Mouse (Mus musculus) heart, adult 2 months (tissue): ENCODE measurements around the gene Zfp113. TPM values are rescaled to one million over a fixed set of nuclear protein-coding genes. Genes with fewer than 3 reads are reported as not detected.

Experiments
- DNase-seq, 2 experiments: peaks; one replicate each; pipeline ENCODE4 v3.0.0; 2021
- H3K27ac ChIP-seq: fragments of 200-600 bp; 2 replicates; pipeline ENCODE4 v1.8.1; 2022
- H3K27me3 ChIP-seq: fragments of 200-500 bp; 2 replicates; pipeline ENCODE4 v1.6.1; 2012; ENCODE audit warnings: mild to moderate bottlenecking, low read length, inconsistent platforms, mixed read lengths; ENCODE audit not compliant: control insufficient read depth, insufficient read depth
- H3K36me3 ChIP-seq: fragments of 200-500 bp; 2 replicates; pipeline ENCODE4 v1.6.1; 2012; ENCODE audit warnings: low read length, inconsistent platforms; ENCODE audit not compliant: control insufficient read depth, insufficient read depth
- H3K4me1 ChIP-seq: fragments of 200-500 bp; 2 replicates; pipeline ENCODE4 v1.6.1; 2011; ENCODE audit warnings: low read length; ENCODE audit not compliant: control insufficient read depth, insufficient read depth
- H3K4me3 ChIP-seq: fragments of 200-600 bp; 2 replicates; pipeline ENCODE4 v1.8.1; 2022
- H3K79me2 ChIP-seq: fragments of 200-500 bp; replicated peaks from 2 replicates; pipeline ENCODE4 v1.6.1; 2012; ENCODE audit warnings: mild to moderate bottlenecking, inconsistent platforms, low read length, moderate library complexity, mixed read lengths; ENCODE audit not compliant: control insufficient read depth, insufficient read depth
- H3K9ac ChIP-seq: fragments of 200-500 bp; 2 replicates; pipeline ENCODE4 v1.6.1; 2012; ENCODE audit warnings: low read depth, mild to moderate bottlenecking, control low read depth, inconsistent platforms, low read length, mixed read lengths
- CTCF ChIP-seq: fragments of 200-600 bp; IDR thresholded peaks from 2 replicates; pipeline ENCODE4 v1.8.1; 2022; ENCODE audit warnings: antibody characterized with exemption, mild to moderate bottlenecking, moderate library complexity
- EP300 ChIP-seq: fragments of 200-500 bp; IDR thresholded peaks from 2 replicates; pipeline ENCODE4 v1.6.1; 2011; ENCODE audit warnings: low read depth, low read length, control low read depth; ENCODE audit not compliant: insufficient read depth
- POLR2A ChIP-seq: fragments of 200-500 bp; IDR thresholded peaks from 2 replicates; pipeline ENCODE4 v1.6.1; 2011; ENCODE audit warnings: mild to moderate bottlenecking, low read depth, low read length, control low read depth; ENCODE audit not compliant: insufficient read depth
- WGBS: fragments of 180-500 bp; shearing (Covaris S2); methylation state at CpG from one replicate; pipeline ENCODE4 v1.1.7; 2018; 5-methylcytosine and 5-hydroxymethylcytosine counted together
- intact Hi-C: fragments of 180-260 bp; cut with DNase I; formaldehyde crosslinking; loops from one replicate; pipeline ENCODE4 v1.15.1; 2025
- long read RNA-seq: library from polyadenylated mRNA; stranded (forward); transcript quantifications from one replicate; pipeline ENCODE4 v2.0.0, GENCODE M21; 2021
- polyA plus RNA-seq: library from polyadenylated mRNA; depleted of rRNA; stranded (reverse); fragments of >200 nt; gene quantifications from 2 replicates; pipeline ENCODE4 v1.2.3, GENCODE M21; 2012; rRNA removed
- total RNA-seq, 2 experiments: library from RNA; stranded (reverse); gene quantifications; 2 replicates each; pipeline ENCODE4 v1.2.3; 2021

Zfp113 gene
- total RNA-seq (1 to 10 TPM; 8.1 to 8.8 TPM), polyA plus RNA-seq (2.1 and 2.3 TPM in 2 replicates)
- long read RNA-seq, full-length matches to known transcripts = 9 of 12 reads
- long read RNA-seq, partial matches to known transcripts = 0 of 12 reads
- long read RNA-seq, other reads (novel, unspliced or antisense) = 3 of 12 reads

DNA sequence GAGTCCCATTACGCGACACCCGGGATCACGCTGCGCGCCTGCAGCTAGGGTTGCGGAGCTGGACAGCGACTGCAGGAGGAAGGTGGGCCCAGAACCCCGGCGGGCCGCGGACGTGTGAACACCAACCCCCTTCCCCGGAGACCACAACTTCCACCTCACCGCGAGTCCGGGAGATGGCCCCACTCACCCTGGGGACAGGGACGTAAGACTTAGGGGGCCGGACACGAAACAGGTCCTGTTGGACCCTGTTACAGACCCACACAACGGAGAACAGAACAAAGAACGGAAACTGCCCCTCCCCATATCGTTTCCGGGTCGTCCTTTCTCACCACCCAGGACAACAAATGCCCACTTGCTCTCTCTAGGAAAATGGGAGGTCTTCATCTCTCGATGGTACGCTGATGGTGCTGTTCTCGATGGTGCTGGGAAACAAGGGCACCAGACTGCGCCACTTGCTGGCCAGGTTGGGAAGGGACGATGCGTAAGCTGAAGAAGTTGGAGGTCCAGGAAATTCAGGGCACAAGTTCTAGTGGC is at the start of gene Zfp113:
Gene Zfp113 (minus strand): TSS at position 302 of the 534 bp plus-strand sequence.
- TF ChIP-seq CTCF = peak; percentile 86
- TF ChIP-seq POLR2A = peak; percentile 89
- TF ChIP-seq EP300 = peak; percentile 95

DNA sequence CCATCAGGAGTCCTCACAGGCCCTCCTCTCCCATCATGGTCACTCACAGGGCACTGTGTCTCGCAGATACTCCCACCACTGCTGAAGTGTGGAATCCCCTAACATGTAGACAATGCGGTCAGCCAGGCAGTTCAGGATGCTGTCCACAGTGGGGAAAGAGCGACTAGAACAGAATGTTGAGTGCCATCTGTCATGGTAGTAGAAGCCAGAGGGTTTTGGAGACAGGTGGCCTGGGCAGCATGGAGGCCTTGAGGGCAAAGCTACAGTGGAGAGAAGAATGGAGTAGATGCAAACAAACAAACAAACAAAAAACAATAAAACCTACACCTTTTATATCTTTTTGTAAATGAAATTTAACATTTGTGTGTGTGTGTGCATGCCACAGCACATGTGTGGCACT is 46.5 kb upstream of the Zfp113 start:
- no peaks in the 10 kb centered on the region for H3K4me1 ChIP-seq
- no peak overlapping the region for H3K4me3 ChIP-seq
- intact Hi-C loops = loop anchor here (2.0 kb wide), 1 partner anchor 47 kb away; no protein-coding TSS in a partner anchor
- 85% methylated on average over 3 of the region's 3 CpGs for WGBS
- DNase-seq = no peak
- no peak overlapping the region for H3K9ac ChIP-seq
- H3K27ac ChIP-seq = no peak overlapping the region
- no peaks in the 10 kb centered on the region for H3K27me3 ChIP-seq
- H3K36me3 ChIP-seq = no peaks in the 10 kb centered on the region
- TF ChIP-seq CTCF (no peak), POLR2A (no peak), EP300 (no peak)
- no peaks in the 10 kb centered on the region for H3K79me2 ChIP-seq

More for the DNA sequence above, at the start of gene Zfp113:
- intact Hi-C loops = loop anchor here (2.0 to 10.0 kb wide), 5 partner anchors 15 to 651 kb away; partner anchors contain the start of genes Mepce, Pop7, Zcwpw1 and Zscan21
- Histone ChIP-seq H3K4me3 (peak within 1 kb of the TSS; percentile 82), H3K36me3 (peaks cover 4% of the 10 kb centered on the region), H3K4me1 (no peaks in the 10 kb centered on the region; the same call in 1 of the 2 replicates), H3K9ac (peak within 1 kb of the TSS; percentile 86), H3K79me2 (no peaks in the 10 kb centered on the region), H3K27me3 (no peaks in the 10 kb centered on the region), H3K27ac (peak within 1 kb of the TSS; percentile 91)
- under 1% methylated on average over 31 of the region's 31 CpGs for WGBS
- peak; percentile 85 to 91 for DNase-seq

DNA sequence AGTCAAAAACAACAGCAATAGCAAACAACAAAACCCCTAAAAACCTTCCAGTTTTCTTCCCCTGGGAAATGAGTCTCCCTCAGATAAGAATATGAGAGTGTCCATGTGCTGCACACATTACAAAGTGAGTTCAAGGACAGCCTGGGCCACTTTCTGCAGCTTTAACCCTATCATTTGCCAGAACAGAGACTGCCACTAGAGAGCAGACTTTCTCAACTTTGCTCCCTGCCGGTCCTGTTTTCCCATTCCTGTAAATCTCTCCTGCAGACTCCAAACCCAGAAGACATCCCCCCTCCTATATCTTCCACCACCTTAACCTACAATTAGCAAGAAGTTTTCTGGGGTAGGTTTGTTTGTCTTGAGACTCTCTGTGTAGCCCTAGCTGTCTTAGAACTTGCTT is 44.0 kb upstream of the Zfp113 start:
- no peak overlapping the region for H3K4me3 ChIP-seq
- H3K79me2 ChIP-seq = no peaks in the 10 kb centered on the region
- H3K27ac ChIP-seq = no peak overlapping the region
- H3K4me1 ChIP-seq = peaks cover 1% of the 10 kb centered on the region; the same call in 1 of the 2 replicates
- H3K9ac ChIP-seq = no peak overlapping the region
- 3% methylated on average over 1 of the region's 1 CpGs for WGBS
- no peaks in the 10 kb centered on the region for H3K36me3 ChIP-seq
- intact Hi-C loops = no loop called here
- DNase-seq = no peak
- TF ChIP-seq POLR2A (no peak), CTCF (peak; percentile 55)
- no peaks in the 10 kb centered on the region for H3K27me3 ChIP-seq

DNA sequence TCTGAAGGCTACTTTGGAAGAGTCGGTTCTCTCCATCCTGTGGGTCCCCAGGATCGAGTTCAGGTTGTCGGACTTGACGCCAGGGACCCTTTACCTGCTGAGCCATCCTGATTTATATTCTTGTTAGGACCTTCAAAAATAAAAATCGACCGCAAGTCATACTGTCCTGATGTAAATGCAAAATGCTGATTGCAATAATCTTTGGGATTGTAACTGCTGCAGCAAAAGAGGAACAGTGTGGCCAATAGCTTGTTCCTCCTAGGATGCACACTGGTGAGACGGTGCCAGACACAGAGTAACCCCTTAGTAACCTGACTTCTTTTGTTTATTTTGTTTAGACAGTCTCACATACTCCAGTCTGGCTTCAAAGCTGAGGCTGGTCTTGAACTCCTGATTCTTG is 39.9 kb upstream of the Zfp113 start:
- TF ChIP-seq CTCF (no peak), EP300 (no peak), POLR2A (no peak)
- H3K36me3 ChIP-seq = no peaks in the 10 kb centered on the region
- DNase-seq = no peak
- H3K27ac ChIP-seq = no peak overlapping the region
- H3K4me1 ChIP-seq = peaks cover 1% of the 10 kb centered on the region; the same call in 1 of the 2 replicates
- H3K9ac ChIP-seq = no peak overlapping the region
- no peaks in the 10 kb centered on the region for H3K27me3 ChIP-seq
- H3K79me2 ChIP-seq = no peaks in the 10 kb centered on the region
- peak overlapping the region; percentile 75; the same call in 1 of the 2 replicates for H3K4me3 ChIP-seq
- 71% methylated on average over 7 of the region's 7 CpGs for WGBS
- intact Hi-C loops = no loop called here

DNA sequence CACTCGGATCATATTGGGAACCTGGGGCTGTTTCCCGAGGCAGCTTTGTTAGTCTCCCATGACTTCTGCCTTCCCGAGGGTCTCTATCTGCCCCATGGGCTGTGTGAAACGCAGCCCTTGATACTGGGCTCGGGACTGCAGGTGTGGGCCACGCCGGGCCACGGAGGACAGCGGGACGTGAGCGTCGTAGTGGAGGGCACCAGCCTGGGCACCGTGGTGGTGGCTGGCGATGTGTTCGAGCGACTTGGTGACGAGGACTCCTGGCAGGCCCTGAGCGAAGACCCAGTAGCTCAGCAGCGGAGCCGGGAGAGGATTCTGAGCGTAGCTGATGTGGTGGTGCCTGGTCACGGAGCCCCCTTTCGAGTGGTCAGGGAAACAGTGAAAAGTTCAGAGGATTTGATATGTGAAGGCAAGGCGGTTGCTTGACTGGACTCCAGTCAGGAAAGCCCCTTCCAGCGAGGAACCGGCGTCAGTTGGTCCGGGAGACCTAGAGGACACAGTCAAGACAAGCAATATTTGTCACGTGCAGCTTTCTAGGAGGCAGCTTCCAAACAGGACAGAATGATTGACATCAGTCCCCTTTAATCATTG is 39.3 kb upstream of the Zfp113 start:
- H3K4me3 ChIP-seq = peak overlapping the region; percentile 75
- H3K4me1 ChIP-seq = peaks cover 1% of the 10 kb centered on the region; the same call in 1 of the 2 replicates
- H3K27me3 ChIP-seq = no peaks in the 10 kb centered on the region
- DNase-seq = peak; percentile 53 to 61
- intact Hi-C loops = loop anchor here (5.0 kb wide), 1 partner anchor 62 kb away; the partner anchor contains the start of gene Lamtor4
- no peaks in the 10 kb centered on the region for H3K36me3 ChIP-seq
- WGBS = 1% methylated on average over 29 of the region's 29 CpGs
- H3K9ac ChIP-seq = peak overlapping the region; percentile 93
- TF ChIP-seq EP300 (no peak), POLR2A (no peak), CTCF (no peak)
- H3K27ac ChIP-seq = peak overlapping the region; percentile 96
- H3K79me2 ChIP-seq = no peaks in the 10 kb centered on the region
